Mouse (Mus musculus): ENCODE measurements around the gene Capzb. TPM values are rescaled to one million over a fixed set of nuclear protein-coding genes. Genes with fewer than 3 reads are reported as not detected.

The Capzb gene
- total and polyA plus RNA-seq, 3 experiments, result 103 to 354 TPM; not detected in 1

DNA sequence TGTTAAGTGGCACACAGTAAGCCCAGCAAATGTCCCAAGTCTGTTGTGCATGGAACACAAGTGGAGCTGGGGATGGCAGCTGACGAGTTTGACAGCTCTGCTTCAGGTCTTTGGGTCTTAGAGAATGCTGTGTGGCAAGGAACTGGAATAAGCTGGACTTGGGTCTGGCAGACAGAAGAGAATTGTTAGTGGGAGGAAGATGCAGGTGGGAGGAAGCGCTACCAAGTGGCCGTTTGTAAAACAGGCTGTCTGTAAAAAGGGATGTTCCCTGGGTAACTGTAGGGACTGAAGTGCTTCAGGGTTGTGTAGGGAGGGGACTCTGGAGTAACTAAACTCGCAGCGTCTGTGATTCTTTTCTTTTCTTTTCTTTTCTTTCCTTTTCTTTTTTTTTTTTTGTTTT lies 32.4 kb downstream of the Capzb start:
- Histone ChIP-seq H3K27me3 (ENCODE audit: control insufficient read depth in 1 of 2, insufficient read depth in 2 of 2, low read length in 2 of 2) (no peaks in the 10 kb centered on the region), H3K36me3 (ENCODE audit: control insufficient read depth in 1 of 2, insufficient read depth in 2 of 2, low read length in 2 of 2) (peaks cover 0 to 5% of the 10 kb centered on the region in 2 experiments; a peak in 1 of 4 replicates), H3K79me2 (ENCODE audit: control insufficient read depth, insufficient read depth, low read length, poor library complexity) (peaks cover 34% of the 10 kb centered on the region), H3K27ac (ENCODE audit: control insufficient read depth, low read depth, low read length) (no peak overlapping the region), H3K4me3 (ENCODE audit: control insufficient read depth in 1 of 2, insufficient read depth in 1 of 2, low read depth in 2 of 2, low read length in 2 of 2) (no peak overlapping the region), H3K9ac (ENCODE audit: control insufficient read depth, low read depth, low read length, poor library complexity, severe bottlenecking) (no peak overlapping the region), H3K9me3 (replicated peaks; ENCODE audit: insufficient read depth, low read length) (no peaks in the 10 kb centered on the region), H3K4me1 (ENCODE audit: control insufficient read depth in 1 of 2, insufficient read depth in 2 of 2, low read length in 2 of 2) (no peaks in the 10 kb centered on the region)
- TF ChIP-seq RCOR1 (IDR thresholded peaks at IDR 0.05; ENCODE audit: low read depth, low read length) (no peak), UBTF (IDR thresholded peaks at IDR 0.05; ENCODE audit: borderline replicate concordance, insufficient read depth, low read depth, low read length) (no peak), TCF12 (IDR thresholded peaks at IDR 0.05; ENCODE audit: low read depth, low read length) (no peak), MAX (IDR thresholded peaks at IDR 0.05; ENCODE audit: low read length) (no peak), RAD21 (IDR thresholded peaks at IDR 0.05; ENCODE audit: low read depth, low read length) (no peak), SIN3A (IDR thresholded peaks at IDR 0.05; ENCODE audit: low read length) (no peak), NRF1 (IDR thresholded peaks at IDR 0.05; ENCODE audit: insufficient read depth, low read depth, low read length, poor library complexity, severe bottlenecking) (no peak)
- no peak for DNase-seq (ENCODE audit: low read depth, low spot score)

- Histone ChIP-seq H3K9me3 (replicated peaks; ENCODE audit: insufficient read depth, low read length) (no peaks in the 10 kb centered on the region), H3K4me3 (ENCODE audit: control insufficient read depth in 1 of 2, insufficient read depth in 1 of 2, low read depth in 2 of 2, low read length in 2 of 2) (no peak overlapping the region), H3K27me3 (ENCODE audit: control insufficient read depth in 1 of 2, insufficient read depth in 2 of 2, low read length in 2 of 2) (no peaks in the 10 kb centered on the region), H3K79me2 (ENCODE audit: control insufficient read depth, insufficient read depth, low read length, poor library complexity) (peaks cover 35% of the 10 kb centered on the region), H3K36me3 (ENCODE audit: control insufficient read depth in 1 of 2, insufficient read depth in 2 of 2, low read length in 2 of 2) (peaks cover 0 to 5% of the 10 kb centered on the region in 2 experiments; a peak in 1 of 4 replicates), H3K4me1 (ENCODE audit: control insufficient read depth in 1 of 2, insufficient read depth in 2 of 2, low read length in 2 of 2) (no peaks in the 10 kb centered on the region), H3K27ac (ENCODE audit: control insufficient read depth, low read depth, low read length) (no peak overlapping the region), H3K9ac (ENCODE audit: control insufficient read depth, low read depth, low read length, poor library complexity, severe bottlenecking) (no peak overlapping the region)
- TF ChIP-seq SIN3A (IDR thresholded peaks at IDR 0.05; ENCODE audit: low read length) (no peak), EP300 (IDR thresholded peaks at IDR 0.05; ENCODE audit: low read depth in 1 of 2, low read length in 2 of 2) (no peak), ETS1 (IDR thresholded peaks at IDR 0.05; ENCODE audit: low read depth, low read length) (no peak), UBTF (IDR thresholded peaks at IDR 0.05; ENCODE audit: borderline replicate concordance, insufficient read depth, low read depth, low read length) (no peak), MAX (IDR thresholded peaks at IDR 0.05; ENCODE audit: low read length) (no peak)
- DNase-seq (ENCODE audit: low read depth, low spot score), result no peak
Measured at GRCm38 (mm10) chr4:139225944-139226343, 33.2 kb downstream of the Capzb start.

GRCm38 (mm10) chr4:139226504-139227216 lies 34.0 kb downstream of the Capzb start:
- peaks cover 0 to 5% of the 10 kb centered on the region in 2 experiments; a peak in 1 of 4 replicates for H3K36me3 ChIP-seq (ENCODE audit: control insufficient read depth in 1 of 2, insufficient read depth in 2 of 2, low read length in 2 of 2)
- no peak overlapping the region for H3K4me3 ChIP-seq (ENCODE audit: control insufficient read depth in 1 of 2, insufficient read depth in 1 of 2, low read depth in 2 of 2, low read length in 2 of 2)
- no peaks in the 10 kb centered on the region for H3K9me3 ChIP-seq (replicated peaks; ENCODE audit: insufficient read depth, low read length)
- TF ChIP-seq ZKSCAN1 (IDR thresholded peaks at IDR 0.05; ENCODE audit: low read depth, low read length), result no peak
- TF ChIP-seq GATA1 (IDR thresholded peaks at IDR 0.05; ENCODE audit: low read depth, low read length), result no peak
- no peak for TF ChIP-seq NELFE (IDR thresholded peaks at IDR 0.05; ENCODE audit: low read depth, low read length)
- TF ChIP-seq ZC3H11A (IDR thresholded peaks at IDR 0.05; ENCODE audit: low read depth, low read length), result no peak
- no peak for TF ChIP-seq RCOR1 (IDR thresholded peaks at IDR 0.05; ENCODE audit: low read depth, low read length)
- TF ChIP-seq MEF2A (IDR thresholded peaks at IDR 0.05; ENCODE audit: extremely low read depth, insufficient replicate concordance, low read depth, low read length, poor library complexity, severe bottlenecking), result no peak
- no peak for TF ChIP-seq USF2 (IDR thresholded peaks at IDR 0.05; ENCODE audit: borderline replicate concordance in 1 of 2, insufficient read depth in 1 of 2, low read depth in 1 of 2, low read length in 2 of 2)
- TF ChIP-seq POLR2AphosphoS5 (IDR thresholded peaks at IDR 0.05; ENCODE audit: borderline replicate concordance, low read depth, low read length), result no peak
- no peak for TF ChIP-seq SMC3 (IDR thresholded peaks at IDR 0.05; ENCODE audit: low read depth, low read length)
- TF ChIP-seq POLR2AphosphoS2 (IDR thresholded peaks at IDR 0.05; ENCODE audit: low read length), result no peak
- TF ChIP-seq USF1 (IDR thresholded peaks at IDR 0.05; ENCODE audit: low read depth, low read length), result no peak
- no peak for TF ChIP-seq MAX (IDR thresholded peaks at IDR 0.05; ENCODE audit: low read length)
- no peak for TF ChIP-seq UBTF (IDR thresholded peaks at IDR 0.05; ENCODE audit: borderline replicate concordance, insufficient read depth, low read depth, low read length)
- TF ChIP-seq ZNF384 (IDR thresholded peaks at IDR 0.05; ENCODE audit: low read depth, low read length), result no peak
- TF ChIP-seq ZMIZ1 (IDR thresholded peaks at IDR 0.05; ENCODE audit: low read depth, low read length), result no peak
- no peak for TF ChIP-seq E2F4 (IDR thresholded peaks at IDR 0.05; ENCODE audit: borderline replicate concordance, low read depth, low read length)
- TF ChIP-seq MYC (IDR thresholded peaks at IDR 0.05; ENCODE audit: low read depth, low read length), result no peak
- H3K27ac ChIP-seq (ENCODE audit: control insufficient read depth, low read depth, low read length), result no peak overlapping the region
- H3K4me1 ChIP-seq (ENCODE audit: control insufficient read depth in 1 of 2, insufficient read depth in 2 of 2, low read length in 2 of 2), result no peaks in the 10 kb centered on the region
- H3K79me2 ChIP-seq (ENCODE audit: control insufficient read depth, insufficient read depth, low read length, poor library complexity), result peaks cover 36% of the 10 kb centered on the region
- no peak overlapping the region for H3K9ac ChIP-seq (ENCODE audit: control insufficient read depth, low read depth, low read length, poor library complexity, severe bottlenecking)
- H3K27me3 ChIP-seq (ENCODE audit: control insufficient read depth in 1 of 2, insufficient read depth in 2 of 2, low read length in 2 of 2), result no peaks in the 10 kb centered on the region
- DNase-seq (ENCODE audit: low read depth, low spot score), result no peak
